Mouse (Mus musculus): ENCODE data around the gene Bcl2a1b.
"Not testable (repeated sequence)": the region's sequence is repeated elsewhere in the genome, so short reads cannot be mapped to it uniquely, and the experiment has no call there.

Gene Bcl2a1b

GRCm38 (mm10) chr9:89198969-89199416 is at the start of gene Bcl2a1b, which contains the start of gene Gm29094:
Gene Bcl2a1b (plus strand): TSS chr9:89199209.
Gene Gm29094 (plus strand): TSS chr9:89199379.
- peak; percentile 54 for DNase-seq

DNA sequence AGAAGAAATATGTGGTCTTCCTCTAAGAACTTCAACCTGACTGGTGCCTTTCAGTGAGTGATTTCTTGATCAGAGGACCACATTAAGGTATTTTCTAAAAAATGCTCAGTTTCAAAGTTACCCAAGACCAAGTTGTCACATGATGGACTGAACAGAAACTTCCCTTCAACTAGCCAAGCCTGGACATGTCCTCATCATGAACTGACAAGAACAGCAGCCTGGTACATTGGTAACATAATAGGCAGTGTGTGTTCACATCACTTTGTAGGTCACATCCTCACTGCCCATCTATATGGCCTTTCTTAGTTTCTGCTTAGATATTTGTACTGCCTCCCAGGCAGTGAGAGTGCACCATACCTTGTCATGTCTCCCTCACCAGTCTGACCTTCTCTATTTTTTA is 26.5 kb upstream of the Bcl2a1b start:
- not testable (repeated sequence) for DNase-seq

DNA sequence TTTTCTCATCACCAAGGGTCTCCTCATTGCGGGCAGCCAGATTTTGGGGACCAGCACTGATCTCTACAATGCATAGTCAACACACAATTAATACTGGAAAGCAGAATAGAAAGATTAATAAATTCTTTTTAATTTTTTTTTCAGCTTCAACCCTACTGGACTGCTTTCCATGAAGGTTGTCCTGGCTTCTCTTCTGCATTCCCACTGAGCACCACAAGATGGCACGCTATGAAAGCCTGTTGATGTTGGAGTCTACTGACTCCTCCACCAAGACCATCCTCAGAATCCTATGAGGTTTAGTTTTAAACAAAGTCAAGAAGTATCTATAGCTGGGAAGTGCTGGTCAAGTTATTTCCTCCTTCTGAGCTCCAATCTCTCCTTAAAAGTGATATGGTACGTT is 20.2 kb upstream of the Bcl2a1b start:
- DNase-seq, result peak; percentile 77

GRCm38 (mm10) chr9:89179469-89179868 is 19.5 kb upstream of the Bcl2a1b start:
- DNase-seq, result not testable (repeated sequence)

DNA sequence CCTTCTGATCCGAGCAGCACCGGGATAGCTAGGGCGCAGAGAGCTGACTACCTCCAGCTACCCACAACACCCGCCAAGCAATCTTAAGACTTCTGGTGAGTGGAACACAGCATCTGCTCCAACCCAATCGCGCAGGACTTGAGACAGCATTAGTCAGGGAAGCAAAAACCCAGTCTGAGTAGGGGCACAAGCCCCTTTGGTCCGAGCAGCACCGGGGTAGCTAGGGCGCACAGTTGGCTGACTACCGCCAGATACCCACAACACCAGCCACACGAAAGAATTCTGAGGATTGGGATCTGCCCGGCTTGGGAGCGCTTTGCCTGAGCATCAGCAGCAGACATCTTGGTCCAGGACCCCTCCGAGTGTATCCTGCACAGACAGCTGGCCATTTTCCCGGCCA is 12.0 kb upstream of the Bcl2a1b start:
- DNase-seq, result not testable (repeated sequence)

- DNase-seq, result not testable (repeated sequence)
Measured at GRCm38 (mm10) chr9:89195483-89195882, 3.5 kb upstream of the Bcl2a1b start.

DNA sequence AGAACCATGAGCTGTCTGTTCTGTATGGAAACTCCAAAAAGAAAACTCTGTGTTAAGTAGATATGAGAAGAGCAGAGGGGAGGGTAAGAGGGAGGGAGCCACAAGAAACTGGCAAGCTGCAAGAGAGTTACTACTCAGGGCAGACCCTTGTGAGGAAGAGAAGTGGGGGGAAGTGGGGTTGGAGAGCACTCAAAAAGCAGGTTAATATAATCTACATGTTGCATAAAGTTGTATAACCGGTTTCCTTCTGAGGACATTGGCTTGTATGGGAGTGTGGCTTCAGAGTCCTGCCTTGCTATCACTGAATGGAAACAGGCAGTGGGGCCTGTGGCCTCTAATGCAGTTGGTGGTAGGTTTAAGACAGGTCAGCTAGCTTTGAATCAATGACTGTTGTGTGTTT is 1.5 kb upstream of the Bcl2a1b start:
- not testable (repeated sequence) for DNase-seq

DNA sequence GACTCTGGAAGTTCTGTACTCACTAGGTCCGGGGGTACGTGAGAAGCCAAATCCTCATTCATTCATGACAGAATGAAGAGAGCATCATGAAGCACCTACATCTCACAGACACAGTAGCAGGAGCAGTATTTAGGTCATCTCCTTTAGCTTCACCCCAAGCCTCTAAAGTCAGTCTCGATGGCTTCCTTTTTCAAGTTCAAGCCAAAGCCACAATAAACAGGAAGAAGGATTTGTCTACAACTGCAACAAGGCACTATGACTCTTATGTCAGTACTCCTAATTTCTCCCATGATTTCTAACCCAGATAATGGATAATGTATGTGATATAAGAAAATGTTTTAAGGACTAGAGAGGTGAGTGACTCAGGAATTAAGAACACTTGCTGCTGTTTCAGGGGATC is 660 bp upstream of the Bcl2a1b start:
- DNase-seq, result not testable (repeated sequence)

DNA sequence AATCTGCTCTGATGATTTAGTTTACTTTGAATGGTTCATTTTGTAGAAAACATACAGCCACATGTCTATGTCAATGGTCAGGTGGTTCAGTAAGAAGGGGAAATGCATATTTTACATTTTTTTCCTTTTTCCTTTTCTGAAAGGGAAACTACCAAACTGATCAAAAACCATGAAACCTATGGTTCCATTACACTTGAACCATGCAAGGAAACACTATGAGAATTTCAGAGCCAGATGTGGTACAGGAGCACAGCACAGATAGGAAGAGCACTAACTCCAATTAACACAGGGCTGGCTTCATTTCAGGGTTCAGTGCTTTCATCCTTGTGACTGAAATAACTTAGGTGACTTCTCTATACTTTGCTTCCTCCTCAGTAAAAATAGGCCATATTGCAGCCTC is 3.2 kb downstream of the Bcl2a1b start:
- not testable (repeated sequence) for DNase-seq

- DNase-seq, result not testable (repeated sequence)
Measured at GRCm38 (mm10) chr9:89208939-89209338, 9.9 kb downstream of the Bcl2a1b start.

- DNase-seq, result not testable (repeated sequence)
Measured at GRCm38 (mm10) chr9:89210353-89211064, 11.5 kb downstream of the Bcl2a1b start, which contains the start of gene Mthfs. Gene Mthfs (plus strand): TSS chr9:89210676.

DNA sequence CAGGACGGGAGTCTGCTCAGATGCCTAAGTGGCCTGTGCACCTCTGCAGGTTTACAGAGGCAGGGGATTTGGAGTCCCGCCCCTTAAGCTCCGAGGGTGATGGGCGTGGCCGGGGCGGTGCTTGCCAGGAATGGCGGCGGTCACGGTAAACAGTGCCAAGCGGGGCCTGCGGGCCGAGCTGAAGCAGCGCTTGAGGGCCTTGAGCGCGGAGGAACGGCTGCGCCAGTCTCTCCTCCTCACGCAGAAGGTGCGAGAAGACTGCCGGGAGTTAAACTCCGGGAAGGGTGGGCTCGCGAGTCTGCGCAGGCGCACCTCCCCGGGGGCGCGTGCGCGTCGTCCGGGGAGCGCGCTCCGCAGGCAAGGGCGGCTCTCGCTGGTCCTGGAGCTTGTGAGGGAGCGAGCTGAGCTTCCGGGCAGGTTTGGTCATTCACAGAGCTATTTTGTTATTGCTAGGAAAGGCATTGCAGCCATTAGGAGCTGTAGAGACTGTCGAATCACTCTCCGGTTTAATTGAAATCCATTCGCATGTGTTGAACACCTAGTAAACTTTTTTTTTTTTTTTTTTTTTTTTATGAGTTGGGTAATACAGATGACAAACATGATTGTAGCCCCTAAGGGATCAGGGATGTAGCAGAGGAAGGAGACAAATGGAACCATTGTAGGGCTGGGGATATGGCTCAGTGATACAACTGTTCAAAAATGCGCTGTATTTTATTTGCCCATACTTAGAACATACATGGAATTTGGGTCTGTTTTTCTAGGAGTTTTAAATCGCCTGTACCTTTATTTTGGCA is 12.3 kb downstream of the Bcl2a1b start:
- DNase-seq, result peak; percentile 89

- DNase-seq, result peak; percentile 74
Measured at GRCm38 (mm10) chr9:89212428-89212827, 13.4 kb downstream of the Bcl2a1b start.

GRCm38 (mm10) chr9:89218174-89218573 is 19.2 kb downstream of the Bcl2a1b start:
- not testable (repeated sequence) for DNase-seq

- not testable (repeated sequence) for DNase-seq
Measured at GRCm38 (mm10) chr9:89219668-89220067, 20.7 kb downstream of the Bcl2a1b start.

DNA sequence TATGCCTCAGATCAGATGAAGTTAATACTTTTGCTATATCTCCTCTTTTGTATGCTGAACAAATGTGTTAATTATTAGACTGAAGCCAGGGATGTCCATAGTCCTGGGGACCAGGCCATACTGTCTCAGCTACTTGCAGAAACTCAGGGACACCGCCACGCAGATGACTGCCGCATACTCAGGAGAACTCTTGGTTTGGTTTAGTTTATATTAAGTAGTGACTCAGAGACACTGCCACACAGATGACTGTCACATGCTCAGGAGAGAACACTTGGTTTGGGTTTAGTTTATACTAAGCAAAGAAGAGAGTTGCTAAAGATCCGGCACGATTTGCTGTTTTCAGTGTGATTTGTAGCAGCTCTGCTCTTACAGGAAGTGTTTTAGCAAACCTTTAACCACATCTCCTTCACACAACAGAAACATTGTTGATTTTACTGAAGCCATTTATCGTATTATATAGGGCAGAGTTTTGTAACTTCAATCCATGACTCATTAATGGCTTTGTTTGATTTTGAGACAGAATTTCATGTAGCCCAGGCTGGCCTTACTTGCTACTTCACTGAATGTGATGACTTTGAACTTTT is 21.8 kb downstream of the Bcl2a1b start:
- not testable (repeated sequence) for DNase-seq

- DNase-seq, result no peak
Measured at GRCm38 (mm10) chr9:89226071-89226470, 27.1 kb downstream of the Bcl2a1b start.

GRCm38 (mm10) chr9:89228122-89228521 is 29.1 kb downstream of the Bcl2a1b start:
- DNase-seq, result no peak

DNA sequence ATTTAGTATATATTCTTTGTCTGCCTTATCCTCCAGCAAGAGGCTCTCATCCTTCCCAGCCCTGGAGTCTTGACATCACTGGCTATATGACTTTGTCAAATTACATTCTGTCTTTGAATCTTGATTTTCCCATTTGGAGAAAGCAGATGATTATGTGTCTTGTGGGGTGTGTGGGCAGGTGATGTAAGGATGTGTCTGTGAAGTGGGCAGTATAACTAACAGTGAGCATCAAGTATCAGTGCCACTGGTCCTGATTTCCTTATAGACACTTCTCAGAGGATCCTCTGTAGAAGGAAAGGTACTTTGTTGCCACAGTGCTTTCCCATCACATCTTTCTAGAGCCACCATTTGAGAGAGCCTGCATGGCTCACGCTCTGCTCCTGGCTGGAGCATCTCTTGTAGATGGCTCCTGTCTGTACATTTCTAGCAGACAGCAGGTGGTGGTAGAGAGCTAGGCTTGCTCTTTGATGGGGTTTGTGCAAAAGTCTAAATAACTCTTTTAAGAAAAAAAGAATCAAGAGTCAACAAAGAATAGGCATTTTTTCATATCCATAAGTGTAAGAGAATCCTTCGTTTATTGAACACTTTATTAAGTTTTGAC is 32.0 kb downstream of the Bcl2a1b start:
- DNase-seq, result peak; percentile 38

GRCm38 (mm10) chr9:89237131-89237530 is 38.1 kb downstream of the Bcl2a1b start:
- DNase-seq, result not testable (repeated sequence)

DNA sequence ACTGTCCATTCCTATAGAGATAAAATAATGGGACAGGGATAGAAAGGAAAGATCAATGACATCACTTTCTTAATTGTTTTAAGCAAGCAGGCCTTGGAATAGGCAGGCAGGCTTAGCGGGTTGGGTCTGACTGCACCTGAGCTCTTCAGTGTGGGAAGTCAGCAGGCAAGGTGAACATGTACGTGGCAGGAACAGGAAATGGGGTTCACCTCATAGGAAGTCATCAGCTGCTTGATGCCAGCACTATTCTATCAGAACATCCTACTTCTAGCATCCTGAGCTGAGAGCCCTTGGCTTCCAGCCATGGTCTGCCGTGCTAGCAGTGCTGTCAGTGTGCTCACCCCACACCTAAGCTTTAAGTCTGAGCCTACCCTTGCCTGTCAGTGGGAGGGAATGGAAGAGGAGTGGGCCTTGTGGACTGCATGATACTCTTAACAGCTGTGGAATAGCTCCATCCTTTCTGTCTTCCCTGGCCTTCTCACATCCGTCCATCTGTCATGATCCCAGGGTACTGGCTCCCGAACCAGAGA is 40.0 kb downstream of the Bcl2a1b start:
- DNase-seq, result not testable (repeated sequence)

GRCm38 (mm10) chr9:89240516-89241019 is 41.6 kb downstream of the Bcl2a1b start:
- DNase-seq, result not testable (repeated sequence)

Measured in thymus, postnatal 25 days (tissue).